ENCODE assay signal across 12 mouse cellular contexts in genomic region chr16:3232610-3233009, GRCm38 (mm10).
DNase-seq lines count a peak whose midpoint lies in the region; ATAC-seq lines count a peak whose summit lies in the region.
"Had no signal": no experiment of that assay in that cellular context is flagged by ENCODE, and none has a peak within 500 bp of the region (broad histone marks: within the 10 kb centered on the region; RNA-seq: fewer than 3 reads in every experiment).

No protein-coding gene starts in this region.

- ATAC-seq in heart, embryonic 11.5 days (replicated peaks; ENCODE audit: insufficient number of reproducible peaks, low FRiP score, low TSS enrichment), result 0 out of 2 replicates have a peak, but pooled peaks have one; percentile 31
- peak; percentile 28; the same call in 1 of the 2 replicates for ATAC-seq in liver, embryonic 12.5 days
- ATAC-seq: forebrain, embryonic 14.5 days had no signal

- peaks cover 12% of the 10 kb centered on the region for H3K36me3 ChIP-seq in heart, embryonic 11.5 days (ENCODE audit: control insufficient read depth, insufficient read depth, low read length)
- no peaks in the 10 kb centered on the region for H3K36me3 ChIP-seq in heart, embryonic 10.5 days
- no peaks in the 10 kb centered on the region for H3K36me3 ChIP-seq in liver, embryonic 12.5 days

- DNase-seq in heart, embryonic 10.5 days (ENCODE audit: low spot score), result no peak
- DNase-seq in liver, result no peak
- peak; percentile 40 for DNase-seq in testis, postnatal 10 days (ENCODE audit: low spot score)
- no peak for DNase-seq in testis, postnatal 14 days (ENCODE audit: low spot score)
- no peak for DNase-seq in Muller cell, postnatal 12 days (ENCODE audit: inconsistent ontology term)
- DNase-seq: adrenal gland, postnatal 10 days; cerebellum, postnatal 10 days; kidney, postnatal 25 days had no signal

- 51% methylated on average over 2 of the region's 2 CpGs for WGBS in heart, embryonic 11.5 days (ENCODE audit: insufficient replicate concordance)
- 41% methylated on average over 2 of the region's 2 CpGs for WGBS in heart, embryonic 10.5 days
- 31% methylated on average over 2 of the region's 2 CpGs for WGBS in liver, embryonic 12.5 days (ENCODE audit: insufficient replicate concordance)

- H3K4me1 ChIP-seq in heart, embryonic 11.5 days (ENCODE audit: control insufficient read depth, insufficient read depth, low read length), result no peaks in the 10 kb centered on the region
- no peaks in the 10 kb centered on the region for H3K4me1 ChIP-seq in heart, embryonic 10.5 days
- H3K4me1 ChIP-seq in liver, embryonic 12.5 days, result no peaks in the 10 kb centered on the region

- no peak overlapping the region for H3K4me2 ChIP-seq in heart, embryonic 11.5 days
- no peak overlapping the region for H3K4me2 ChIP-seq in liver, embryonic 12.5 days

- peaks cover 57% of the 10 kb centered on the region for H3K9me3 ChIP-seq in heart, embryonic 11.5 days (replicated peaks; ENCODE audit: control insufficient read depth, low read length)
- H3K9me3 ChIP-seq in heart, embryonic 10.5 days, result peaks cover 61% of the 10 kb centered on the region
- peaks cover 57% of the 10 kb centered on the region for H3K9me3 ChIP-seq in liver, embryonic 12.5 days (replicated peaks)

- no peak overlapping the region for H3K9ac ChIP-seq in heart, embryonic 11.5 days (ENCODE audit: low read depth, low read length)
- H3K9ac ChIP-seq in liver, embryonic 12.5 days, result no peak overlapping the region

- H3K27me3 ChIP-seq in heart, embryonic 11.5 days (ENCODE audit: control insufficient read depth, insufficient read depth, low read length), result no peaks in the 10 kb centered on the region
- no peaks in the 10 kb centered on the region for H3K27me3 ChIP-seq in heart, embryonic 10.5 days (ENCODE audit: insufficient read depth, poor library complexity, severe bottlenecking)
- H3K27me3 ChIP-seq in liver, embryonic 12.5 days (replicated peaks), result no peaks in the 10 kb centered on the region

- H3K4me3 ChIP-seq in heart, embryonic 11.5 days (ENCODE audit: low read depth, low read length), result no peak overlapping the region
- no peak overlapping the region for H3K4me3 ChIP-seq in heart, embryonic 10.5 days
- H3K4me3 ChIP-seq in liver, embryonic 12.5 days, result no peak overlapping the region

- H3K27ac ChIP-seq in heart, embryonic 11.5 days (ENCODE audit: low read depth, low read length), result no peak overlapping the region
- no peak overlapping the region for H3K27ac ChIP-seq in heart, embryonic 10.5 days
- H3K27ac ChIP-seq in liver, embryonic 12.5 days, result no peak overlapping the region
- H3K27ac ChIP-seq: macrophage had no signal
